Mouse (Mus musculus): ENCODE results near the gene Lhx5. TPM values are rescaled to one million over a fixed set of nuclear protein-coding genes. Genes with fewer than 3 reads are reported as not detected.

Lhx5 gene
- polyA plus RNA-seq, 1 experiment from 2014 or later: not detected

GRCm38 (mm10) chr5:120454756-120455337, 23.3 kb downstream of the Lhx5 start:
- WGBS: 34% methylated on average over 14 of the region's 14 CpGs
- Histone ChIP-seq H3K36me3 (ENCODE audit: control insufficient read depth, insufficient read depth, low read length) (no peaks in the 10 kb centered on the region), H3K27ac (ENCODE audit: low read length) (no peak overlapping the region), H3K4me1 (replicated peaks; ENCODE audit: control insufficient read depth, insufficient read depth, low read length) (no peaks in the 10 kb centered on the region), H3K4me2 (ENCODE audit: low read depth, low read length) (no peak overlapping the region), H3K27me3 (ENCODE audit: control insufficient read depth, insufficient read depth, low read depth, low read length) (peaks cover 15% of the 10 kb centered on the region), H3K4me3 (ENCODE audit: low read length) (no peak overlapping the region), H3K9me3 (ENCODE audit: control insufficient read depth, low read length) (no peaks in the 10 kb centered on the region), H3K9ac (ENCODE audit: low read length) (no peak overlapping the region)
- ATAC-seq (ENCODE audit: low read depth): no peak

GRCm38 (mm10) chr5:120456253-120456652, 24.8 kb downstream of the Lhx5 start:
- ATAC-seq (ENCODE audit: low read depth): no peak
- 0% methylated on average over 1 of the region's 1 CpGs for WGBS
- no peak overlapping the region for H3K9ac ChIP-seq (ENCODE audit: low read length)
- H3K36me3 ChIP-seq (ENCODE audit: control insufficient read depth, insufficient read depth, low read length): no peaks in the 10 kb centered on the region
- H3K9me3 ChIP-seq (ENCODE audit: control insufficient read depth, low read length): no peaks in the 10 kb centered on the region
- no peak overlapping the region for H3K4me3 ChIP-seq (ENCODE audit: low read length)
- H3K4me1 ChIP-seq (replicated peaks; ENCODE audit: control insufficient read depth, insufficient read depth, low read length): no peaks in the 10 kb centered on the region
- no peak overlapping the region for H3K4me2 ChIP-seq (ENCODE audit: low read depth, low read length)
- H3K27ac ChIP-seq (ENCODE audit: low read length): no peak overlapping the region
- peaks cover 15% of the 10 kb centered on the region for H3K27me3 ChIP-seq (ENCODE audit: control insufficient read depth, insufficient read depth, low read depth, low read length)

- WGBS: 46% methylated on average over 7 of the region's 7 CpGs
- H3K4me3 ChIP-seq (ENCODE audit: low read length): no peak overlapping the region
Measured at GRCm38 (mm10) chr5:120456841-120457554, 25.5 kb downstream of the Lhx5 start.

GRCm38 (mm10) chr5:120457628-120458027, 26.1 kb downstream of the Lhx5 start:
- no peak for ATAC-seq (ENCODE audit: low read depth)
- Histone ChIP-seq H3K4me3 (ENCODE audit: low read length) (no peak overlapping the region), H3K4me1 (replicated peaks; ENCODE audit: control insufficient read depth, insufficient read depth, low read length) (no peaks in the 10 kb centered on the region), H3K9ac (ENCODE audit: low read length) (no peak overlapping the region), H3K4me2 (ENCODE audit: low read depth, low read length) (no peak overlapping the region), H3K9me3 (ENCODE audit: control insufficient read depth, low read length) (no peaks in the 10 kb centered on the region), H3K27me3 (ENCODE audit: control insufficient read depth, insufficient read depth, low read depth, low read length) (peaks cover 15% of the 10 kb centered on the region), H3K27ac (ENCODE audit: low read length) (no peak overlapping the region), H3K36me3 (ENCODE audit: control insufficient read depth, insufficient read depth, low read length) (no peaks in the 10 kb centered on the region)
- 7% methylated on average over 9 of the region's 9 CpGs for WGBS

More at GRCm38 (mm10) chr5:120456841-120457554, 25.5 kb downstream of the Lhx5 start:
- Histone ChIP-seq H3K9ac (ENCODE audit: low read length) (no peak overlapping the region), H3K4me1 (replicated peaks; ENCODE audit: control insufficient read depth, insufficient read depth, low read length) (no peaks in the 10 kb centered on the region), H3K9me3 (ENCODE audit: control insufficient read depth, low read length) (no peaks in the 10 kb centered on the region), H3K27me3 (ENCODE audit: control insufficient read depth, insufficient read depth, low read depth, low read length) (peaks cover 15% of the 10 kb centered on the region), H3K36me3 (ENCODE audit: control insufficient read depth, insufficient read depth, low read length) (no peaks in the 10 kb centered on the region), H3K27ac (ENCODE audit: low read length) (no peak overlapping the region), H3K4me2 (ENCODE audit: low read depth, low read length) (no peak overlapping the region)
- no peak for ATAC-seq (ENCODE audit: low read depth)

GRCm38 (mm10) chr5:120459133-120459532, 27.6 kb downstream of the Lhx5 start:
- peaks cover 16% of the 10 kb centered on the region for H3K27me3 ChIP-seq (ENCODE audit: control insufficient read depth, insufficient read depth, low read depth, low read length)
- H3K27ac ChIP-seq (ENCODE audit: low read length): no peak overlapping the region
- H3K4me2 ChIP-seq (ENCODE audit: low read depth, low read length): no peak overlapping the region
- 65% methylated on average over 10 of the region's 10 CpGs for WGBS
- H3K9me3 ChIP-seq (ENCODE audit: control insufficient read depth, low read length): no peaks in the 10 kb centered on the region
- H3K4me1 ChIP-seq (replicated peaks; ENCODE audit: control insufficient read depth, insufficient read depth, low read length): no peaks in the 10 kb centered on the region
- no peak overlapping the region for H3K4me3 ChIP-seq (ENCODE audit: low read length)
- H3K9ac ChIP-seq (ENCODE audit: low read length): no peak overlapping the region
- H3K36me3 ChIP-seq (ENCODE audit: control insufficient read depth, insufficient read depth, low read length): no peaks in the 10 kb centered on the region
- ATAC-seq (ENCODE audit: low read depth): no peak

GRCm38 (mm10) chr5:120461902-120462301, 30.4 kb downstream of the Lhx5 start:
- Histone ChIP-seq H3K27me3 (ENCODE audit: control insufficient read depth, insufficient read depth, low read depth, low read length) (peaks cover 4% of the 10 kb centered on the region), H3K4me2 (ENCODE audit: low read depth, low read length) (no peak overlapping the region), H3K4me3 (ENCODE audit: low read length) (no peak overlapping the region), H3K36me3 (ENCODE audit: control insufficient read depth, insufficient read depth, low read length) (no peaks in the 10 kb centered on the region), H3K27ac (ENCODE audit: low read length) (no peak overlapping the region), H3K9ac (ENCODE audit: low read length) (no peak overlapping the region), H3K9me3 (ENCODE audit: control insufficient read depth, low read length) (no peaks in the 10 kb centered on the region), H3K4me1 (replicated peaks; ENCODE audit: control insufficient read depth, insufficient read depth, low read length) (no peaks in the 10 kb centered on the region)
- ATAC-seq (ENCODE audit: low read depth): no peak
- 53% methylated on average over 15 of the region's 15 CpGs for WGBS

GRCm38 (mm10) chr5:120464321-120464720, 32.8 kb downstream of the Lhx5 start:
- H3K27me3 ChIP-seq (ENCODE audit: control insufficient read depth, insufficient read depth, low read depth, low read length): peaks cover 4% of the 10 kb centered on the region
- H3K9ac ChIP-seq (ENCODE audit: low read length): no peak overlapping the region
- H3K4me1 ChIP-seq (replicated peaks; ENCODE audit: control insufficient read depth, insufficient read depth, low read length): no peaks in the 10 kb centered on the region
- WGBS: 69% methylated on average over 4 of the region's 4 CpGs
- no peak for ATAC-seq (ENCODE audit: low read depth)
- H3K36me3 ChIP-seq (ENCODE audit: control insufficient read depth, insufficient read depth, low read length): no peaks in the 10 kb centered on the region
- H3K4me2 ChIP-seq (ENCODE audit: low read depth, low read length): no peak overlapping the region
- no peaks in the 10 kb centered on the region for H3K9me3 ChIP-seq (ENCODE audit: control insufficient read depth, low read length)
- H3K4me3 ChIP-seq (ENCODE audit: low read length): no peak overlapping the region
- H3K27ac ChIP-seq (ENCODE audit: low read length): no peak overlapping the region

- Histone ChIP-seq H3K27me3 (ENCODE audit: control insufficient read depth, insufficient read depth, low read depth, low read length) (peaks cover 4% of the 10 kb centered on the region), H3K9me3 (ENCODE audit: control insufficient read depth, low read length) (no peaks in the 10 kb centered on the region), H3K36me3 (ENCODE audit: control insufficient read depth, insufficient read depth, low read length) (no peaks in the 10 kb centered on the region), H3K4me3 (ENCODE audit: low read length) (no peak overlapping the region), H3K27ac (ENCODE audit: low read length) (no peak overlapping the region), H3K4me2 (ENCODE audit: low read depth, low read length) (no peak overlapping the region), H3K4me1 (replicated peaks; ENCODE audit: control insufficient read depth, insufficient read depth, low read length) (no peaks in the 10 kb centered on the region), H3K9ac (ENCODE audit: low read length) (no peak overlapping the region)
- ATAC-seq (ENCODE audit: low read depth): no peak
- 39% methylated on average over 5 of the region's 5 CpGs for WGBS
Measured at GRCm38 (mm10) chr5:120465062-120465461, 33.6 kb downstream of the Lhx5 start.

- H3K36me3 ChIP-seq (ENCODE audit: control insufficient read depth, insufficient read depth, low read length): no peaks in the 10 kb centered on the region
- 52% methylated on average over 6 of the region's 6 CpGs for WGBS
- no peaks in the 10 kb centered on the region for H3K4me1 ChIP-seq (replicated peaks; ENCODE audit: control insufficient read depth, insufficient read depth, low read length)
- H3K4me3 ChIP-seq (ENCODE audit: low read length): no peak overlapping the region
- no peak overlapping the region for H3K4me2 ChIP-seq (ENCODE audit: low read depth, low read length)
- no peak overlapping the region for H3K9ac ChIP-seq (ENCODE audit: low read length)
- ATAC-seq (ENCODE audit: low read depth): peak; percentile 79
- peaks cover 4% of the 10 kb centered on the region for H3K27me3 ChIP-seq (ENCODE audit: control insufficient read depth, insufficient read depth, low read depth, low read length)
- H3K9me3 ChIP-seq (ENCODE audit: control insufficient read depth, low read length): no peaks in the 10 kb centered on the region
- H3K27ac ChIP-seq (ENCODE audit: low read length): no peak overlapping the region
Measured at GRCm38 (mm10) chr5:120465860-120466259, 34.4 kb downstream of the Lhx5 start.

Data from lung, embryonic 16.5 days (tissue).